Mouse (Mus musculus): ENCODE measurements around the gene Nos1ap. TPM values are rescaled to one million over a fixed set of nuclear protein-coding genes. Genes with fewer than 3 reads are reported as not detected.

The Nos1ap gene
- total RNA-seq, 1 experiment from 2014 or later = 1.8 TPM

GRCm38 (mm10) chr1:170590531-170590930 lies 870 bp upstream of the Nos1ap start:
- ATAC-seq (replicated peaks; ENCODE audit: insufficient number of reproducible peaks, low FRiP score, low TSS enrichment, poor library complexity, severe bottlenecking) = no peak

GRCm38 (mm10) chr1:170590041-170590360 lies 340 bp upstream of the Nos1ap start:
- no peak for ATAC-seq (replicated peaks; ENCODE audit: insufficient number of reproducible peaks, low FRiP score, low TSS enrichment, poor library complexity, severe bottlenecking)

GRCm38 (mm10) chr1:170588879-170589218 lies 812 bp downstream of the Nos1ap start:
- ATAC-seq (replicated peaks; ENCODE audit: insufficient number of reproducible peaks, low FRiP score, low TSS enrichment, poor library complexity, severe bottlenecking) = no peak

GRCm38 (mm10) chr1:170588353-170588752 lies 1.3 kb downstream of the Nos1ap start:
- ATAC-seq (replicated peaks; ENCODE audit: insufficient number of reproducible peaks, low FRiP score, low TSS enrichment, poor library complexity, severe bottlenecking) = no peak

GRCm38 (mm10) chr1:170586715-170587114 lies 2.9 kb downstream of the Nos1ap start:
- ATAC-seq (replicated peaks; ENCODE audit: insufficient number of reproducible peaks, low FRiP score, low TSS enrichment, poor library complexity, severe bottlenecking) = no peak

- no peak for ATAC-seq (replicated peaks; ENCODE audit: insufficient number of reproducible peaks, low FRiP score, low TSS enrichment, poor library complexity, severe bottlenecking)
Observed at GRCm38 (mm10) chr1:170583925-170584324, 5.7 kb downstream of the Nos1ap start.

GRCm38 (mm10) chr1:170582341-170582740 lies 7.3 kb downstream of the Nos1ap start:
- ATAC-seq (replicated peaks; ENCODE audit: insufficient number of reproducible peaks, low FRiP score, low TSS enrichment, poor library complexity, severe bottlenecking) = no peak

GRCm38 (mm10) chr1:170580485-170581110 lies 9.1 kb downstream of the Nos1ap start:
- ATAC-seq (replicated peaks; ENCODE audit: insufficient number of reproducible peaks, low FRiP score, low TSS enrichment, poor library complexity, severe bottlenecking) = no peak

GRCm38 (mm10) chr1:170579476-170579875 lies 10.2 kb downstream of the Nos1ap start:
- no peak for ATAC-seq (replicated peaks; ENCODE audit: insufficient number of reproducible peaks, low FRiP score, low TSS enrichment, poor library complexity, severe bottlenecking)

- no peak for ATAC-seq (replicated peaks; ENCODE audit: insufficient number of reproducible peaks, low FRiP score, low TSS enrichment, poor library complexity, severe bottlenecking)
Observed at GRCm38 (mm10) chr1:170579063-170579462, 10.6 kb downstream of the Nos1ap start.

GRCm38 (mm10) chr1:170576728-170577065 lies 13.0 kb downstream of the Nos1ap start:
- no peak for ATAC-seq (replicated peaks; ENCODE audit: insufficient number of reproducible peaks, low FRiP score, low TSS enrichment, poor library complexity, severe bottlenecking)

GRCm38 (mm10) chr1:170576012-170576727 lies 13.5 kb downstream of the Nos1ap start:
- no peak for ATAC-seq (replicated peaks; ENCODE audit: insufficient number of reproducible peaks, low FRiP score, low TSS enrichment, poor library complexity, severe bottlenecking)

GRCm38 (mm10) chr1:170573117-170573516 lies 16.5 kb downstream of the Nos1ap start:
- no peak for ATAC-seq (replicated peaks; ENCODE audit: insufficient number of reproducible peaks, low FRiP score, low TSS enrichment, poor library complexity, severe bottlenecking)

GRCm38 (mm10) chr1:170566969-170567368 lies 22.7 kb downstream of the Nos1ap start:
- ATAC-seq (replicated peaks; ENCODE audit: insufficient number of reproducible peaks, low FRiP score, low TSS enrichment, poor library complexity, severe bottlenecking) = no peak

GRCm38 (mm10) chr1:170566538-170566937 lies 23.1 kb downstream of the Nos1ap start:
- no peak for ATAC-seq (replicated peaks; ENCODE audit: insufficient number of reproducible peaks, low FRiP score, low TSS enrichment, poor library complexity, severe bottlenecking)

GRCm38 (mm10) chr1:170564926-170565325 lies 24.7 kb downstream of the Nos1ap start:
- no peak for ATAC-seq (replicated peaks; ENCODE audit: insufficient number of reproducible peaks, low FRiP score, low TSS enrichment, poor library complexity, severe bottlenecking)

- ATAC-seq (replicated peaks; ENCODE audit: insufficient number of reproducible peaks, low FRiP score, low TSS enrichment, poor library complexity, severe bottlenecking) = no peak
Observed at GRCm38 (mm10) chr1:170562431-170562830, 27.2 kb downstream of the Nos1ap start.

GRCm38 (mm10) chr1:170560768-170561167 lies 28.9 kb downstream of the Nos1ap start:
- no peak for ATAC-seq (replicated peaks; ENCODE audit: insufficient number of reproducible peaks, low FRiP score, low TSS enrichment, poor library complexity, severe bottlenecking)

- ATAC-seq (replicated peaks; ENCODE audit: insufficient number of reproducible peaks, low FRiP score, low TSS enrichment, poor library complexity, severe bottlenecking) = no peak
Observed at GRCm38 (mm10) chr1:170557962-170558361, 31.7 kb downstream of the Nos1ap start.

GRCm38 (mm10) chr1:170556696-170557095 lies 33.0 kb downstream of the Nos1ap start:
- ATAC-seq (replicated peaks; ENCODE audit: insufficient number of reproducible peaks, low FRiP score, low TSS enrichment, poor library complexity, severe bottlenecking) = no peak

GRCm38 (mm10) chr1:170554939-170555293 lies 34.7 kb downstream of the Nos1ap start:
- ATAC-seq (replicated peaks; ENCODE audit: insufficient number of reproducible peaks, low FRiP score, low TSS enrichment, poor library complexity, severe bottlenecking) = no peak; the same call in 1 of the 2 replicates
